Mouse (Mus musculus) bone marrow macrophage, adult 2 months (primary cell): Measurements from ENCODE around the gene Gm49392.

Experiments used
- CTCF ChIP-seq: IDR thresholded peaks from 2 replicates; pipeline ENCODE4 v1.5.1; 2012; ENCODE audit warnings: low read depth, mild to moderate bottlenecking, low read length, moderate library complexity
- POLR2A ChIP-seq: IDR thresholded peaks from 2 replicates; pipeline ENCODE4 v1.6.1; 2012; ENCODE audit warnings: mild to moderate bottlenecking, low read depth, low read length, borderline replicate concordance

- TF ChIP-seq POLR2A = no peak
- TF ChIP-seq CTCF = no peak
These were observed 634 bp upstream of the Gm49392 start, which contains the start of gene Ctla2b for GRCm38 (mm10) chr13:60897328-60897727.
